In the genomic region with DNA sequence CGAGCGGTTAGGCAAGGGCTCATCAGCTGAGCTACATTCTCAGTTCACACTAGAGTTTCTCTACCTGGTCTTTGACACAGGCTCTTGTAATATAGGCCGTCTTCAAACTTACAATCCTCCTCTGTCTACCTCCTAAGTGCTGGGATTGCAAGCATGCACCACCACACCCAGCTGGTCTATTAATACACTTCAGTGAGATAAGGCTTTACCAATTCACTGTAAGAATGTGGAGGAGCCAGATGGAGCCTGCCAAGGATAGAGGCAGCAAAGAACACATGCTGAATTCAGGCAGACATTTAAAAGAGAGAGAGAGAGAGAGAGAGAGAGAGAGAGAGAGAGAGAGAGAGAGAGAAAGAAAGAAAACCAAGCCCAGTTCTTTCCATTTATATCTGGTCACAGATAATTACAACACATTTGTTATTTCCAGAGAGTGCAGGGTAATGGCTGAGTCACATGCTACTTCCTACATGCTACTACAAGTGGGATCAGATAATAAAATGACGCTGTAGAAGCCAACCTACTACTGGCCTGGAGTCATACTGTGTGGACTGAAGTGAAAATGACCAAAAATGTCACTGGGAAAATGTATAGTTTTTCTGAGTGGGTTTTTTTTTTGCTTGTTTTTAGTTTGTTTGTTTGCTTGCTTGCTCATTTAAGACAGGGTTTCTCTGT, we compare ENCODE assay signal across 12 mouse cellular contexts. TPM values are rescaled to one million over a fixed set of nuclear protein-coding genes. Genes with fewer than 3 reads are reported as not detected.
DNase-seq lines count a peak whose midpoint lies in the region; ATAC-seq and TF ChIP-seq lines count a peak whose summit lies in the region.
"Had no signal": no experiment of that assay in that cellular context is flagged by ENCODE, and none has a peak within 500 bp of the region (broad histone marks: within the 10 kb centered on the region; RNA-seq: fewer than 3 reads in every experiment).

No protein-coding gene starts in this region.

- no peaks in the 10 kb centered on the region for H3K36me3 ChIP-seq in heart, embryonic 10.5 days

- 61% methylated on average over 4 of the region's 4 CpGs for WGBS in heart, embryonic 10.5 days

- no peak for TF ChIP-seq CTCF in brain, embryonic 14.5 days (IDR thresholded peaks at IDR 0.05; ENCODE audit: borderline replicate concordance, extremely low read depth, insufficient read depth, insufficient read length)

- H3K27ac ChIP-seq in heart, embryonic 10.5 days = peak overlapping the region; percentile 79
- H3K27ac ChIP-seq: hindbrain, postnatal 0 days had no signal

- H3K9me3 ChIP-seq in heart, embryonic 10.5 days = no peaks in the 10 kb centered on the region

- no peak overlapping the region for H3K4me3 ChIP-seq in heart, embryonic 10.5 days

- TF ChIP-seq POLR2A in brain, embryonic 14.5 days (IDR thresholded peaks at IDR 0.05; ENCODE audit: borderline replicate concordance, extremely low read depth, insufficient read depth, insufficient read length, poor library complexity, severe bottlenecking) = no peak

- no peaks in the 10 kb centered on the region for H3K27me3 ChIP-seq in heart, embryonic 10.5 days (ENCODE audit: insufficient read depth, poor library complexity, severe bottlenecking)

- intact Hi-C loops in left cerebral cortex, postnatal 14 days (cut with DNase I) = no loop called here

- peak; percentile 32 to 64 for DNase-seq in left cerebral cortex, postnatal 14 days (ENCODE audit: low spot score in 2 of 2)
- no peak for DNase-seq in left cerebral cortex, adult 8-10 months (ENCODE audit: low spot score in 2 of 2)
- peak; percentile 28 for DNase-seq in brain, embryonic 14.5 days (ENCODE audit: low read depth)
- DNase-seq in heart, embryonic 10.5 days (ENCODE audit: low spot score) = peak; percentile 85
- no peak for DNase-seq in cerebellum, postnatal 14 days
- DNase-seq in kidney, postnatal 25 days = no peak
- DNase-seq in kidney, postnatal 4 days = no peak
- DNase-seq: adrenal gland, postnatal 14 days; cerebellum, postnatal 10 days; liver, postnatal 0 days had no signal

- 0 out of 2 replicates have a peak, but pooled peaks have one; percentile 33 for ATAC-seq in megakaryocyte progenitor cell, adult 5-6 weeks (replicated peaks; ENCODE audit: poor library complexity)
- ATAC-seq: hindbrain, postnatal 0 days; liver, postnatal 0 days had no signal

- peaks cover 25% of the 10 kb centered on the region for H3K4me1 ChIP-seq in heart, embryonic 10.5 days

RNA-seq across cellular contexts. Expression of gene Bri3, which starts 45.7 kb away (rescaled TPM):
- 10 to 100 TPM; 62.1 to 75.0 TPM for total RNA-seq in left cerebral cortex, postnatal 14 days (2021)
- total RNA-seq in left cerebral cortex, adult 8-10 months (2022) = 10 to 100 TPM; 63.5 to 74.4 (median 72.5) TPM
- polyA plus RNA-seq in brain, embryonic 14.5 days (2012; rRNA removed) = 97.3 and 129 TPM in 2 replicates
- 104 and 110 TPM in 2 replicates for polyA plus RNA-seq in heart, embryonic 10.5 days (2016; fragmentation: Nextera tagmentation; extraction: Ambion mirVana)
- 23.8 and 25.6 TPM in 2 replicates for total RNA-seq in megakaryocyte progenitor cell, adult 5-6 weeks (2015)
- 7.8 and 15.5 TPM in 2 replicates for total RNA-seq in megakaryocyte progenitor cell, adult 5-6 weeks (2017)

Comparison
In these comparisons a context has a peak if more than half of its experiments do, and no peak if none do; other contexts are left out.
1. DNase-seq: peak in left cerebral cortex, postnatal 14 days (2 of 2), brain, embryonic 14.5 days (single experiment) and heart, embryonic 10.5 days (single experiment); none in left cerebral cortex, adult 8-10 months (0 of 2), cerebellum, postnatal 14 days (0 of 2), kidney, postnatal 25 days (0 of 2) and kidney, postnatal 4 days (0 of 2).